Mouse (Mus musculus): Measurements from ENCODE around the gene Dnajc17. TPM values are rescaled to one million over a fixed set of nuclear protein-coding genes. Genes with fewer than 3 reads are reported as not detected.

Dnajc17 gene
- total and polyA plus RNA-seq, 3 experiments = 14.7 to 15.8 TPM; not detected in 1

GRCm38 (mm10) chr2:119136346-119136898, 72.2 kb downstream of the Dnajc17 start (continued):
- TF ChIP-seq BHLHE40 (IDR thresholded peaks at IDR 0.05; ENCODE audit: borderline replicate concordance, low read depth, low read length) (peak; percentile 50; the same call in 1 of the 2 replicates), E2F4 (IDR thresholded peaks at IDR 0.05; ENCODE audit: borderline replicate concordance, low read depth, low read length) (no peak), UBTF (IDR thresholded peaks at IDR 0.05; ENCODE audit: borderline replicate concordance, insufficient read depth, low read depth, low read length) (no peak), GABPA (IDR thresholded peaks at IDR 0.05; ENCODE audit: low read depth, low read length) (no peak), ETS1 (IDR thresholded peaks at IDR 0.05; ENCODE audit: low read depth, low read length) (peak; percentile 79), POLR2AphosphoS2 (IDR thresholded peaks at IDR 0.05; ENCODE audit: low read length) (0 out of 2 replicates have a peak, but pooled peaks have one; percentile 59), CTCF (IDR thresholded peaks at IDR 0.05 in 2 of 3, conservative IDR thresholded peaks at IDR 0.05 in 1 of 3; ENCODE audit: control insufficient read depth in 1 of 3, insufficient read depth in 1 of 3, low read depth in 2 of 3, low read length in 3 of 3, poor library complexity in 1 of 3, severe bottlenecking in 1 of 3) (no peak), KAT2A (conservative IDR thresholded peaks at IDR 0.05; ENCODE audit: low read depth, low read length) (no peak), RAD21 (IDR thresholded peaks at IDR 0.05; ENCODE audit: low read depth, low read length) (no peak), MAZ (IDR thresholded peaks at IDR 0.05; ENCODE audit: low read depth, low read length) (peak; percentile 68; the same call in 1 of the 2 replicates), POLR2AphosphoS5 (IDR thresholded peaks at IDR 0.05; ENCODE audit: borderline replicate concordance, low read depth, low read length) (no peak), GATA1 (IDR thresholded peaks at IDR 0.05; ENCODE audit: low read depth, low read length) (peak; percentile 97), USF2 (IDR thresholded peaks at IDR 0.05; ENCODE audit: borderline replicate concordance in 1 of 2, insufficient read depth in 1 of 2, low read depth in 1 of 2, low read length in 2 of 2) (no peak), ZKSCAN1 (IDR thresholded peaks at IDR 0.05; ENCODE audit: low read depth, low read length) (no peak)

Other genes starting within 250 kb of the Dnajc17 start
- 14.8 and 18.7 TPM in 2 replicates for gene Ccdc32, start 179.4 kb downstream of the Dnajc17 start, total RNA-seq (2012; rRNA removed)
- gene Ccdc32, start 179.4 kb downstream of the Dnajc17 start, polyA plus RNA-seq (2012; ENCODE audit: insufficient read depth in 1 of 2, insufficient read length in 2 of 2, low read depth in 1 of 2, low replicate concordance in 2 of 2, missing spikeins in 1 of 2) = 10 to 100 TPM in 1 of 2 experiments, not detected in 1; 15.0 TPM
- gene Rpusd2, start 174.0 kb downstream of the Dnajc17 start, total RNA-seq (2012; rRNA removed) = 15.2 and 18.6 TPM in 2 replicates
- gene Rpusd2, start 174.0 kb downstream of the Dnajc17 start, polyA plus RNA-seq (2012; ENCODE audit: insufficient read depth in 1 of 2, insufficient read length in 2 of 2, low read depth in 1 of 2, low replicate concordance in 2 of 2, missing spikeins in 1 of 2) = 10 to 100 TPM in 1 of 2 experiments, not detected in 1; 15.5 TPM
- gene Knl1, start 161.7 kb downstream of the Dnajc17 start, total RNA-seq (2012; rRNA removed) = 23.2 and 31.7 TPM in 2 replicates
- gene Knl1, start 161.7 kb downstream of the Dnajc17 start, polyA plus RNA-seq (2012; ENCODE audit: insufficient read depth in 1 of 2, insufficient read length in 2 of 2, low read depth in 1 of 2, low replicate concordance in 2 of 2, missing spikeins in 1 of 2) = 100 to 1,000 TPM in 1 of 2 experiments, 10 to 100 TPM in 1; 18.6 to 160 TPM
- gene Rad51, start 96.0 kb downstream of the Dnajc17 start, total RNA-seq (2012; rRNA removed) = 23.5 and 24.3 TPM in 2 replicates
- 10 to 100 TPM in 1 of 2 experiments, not detected in 1; 51.8 TPM for gene Rad51, start 96.0 kb downstream of the Dnajc17 start, polyA plus RNA-seq (2012; ENCODE audit: insufficient read depth in 1 of 2, insufficient read length in 2 of 2, low read depth in 1 of 2, low replicate concordance in 2 of 2, missing spikeins in 1 of 2)
- 44.7 and 57.4 TPM in 2 replicates for gene Rmdn3, start 51.8 kb downstream of the Dnajc17 start, total RNA-seq (2012; rRNA removed)
- gene Rmdn3, start 51.8 kb downstream of the Dnajc17 start, polyA plus RNA-seq (2012; ENCODE audit: insufficient read depth in 1 of 2, insufficient read length in 2 of 2, low read depth in 1 of 2, low replicate concordance in 2 of 2, missing spikeins in 1 of 2) = 10 to 100 TPM in 1 of 2 experiments, not detected in 1; 52.5 TPM
- gene Gchfr, start 41.0 kb downstream of the Dnajc17 start, total RNA-seq (2012; rRNA removed) = not detected in 2 replicates
- not detected for gene Gchfr, start 41.0 kb downstream of the Dnajc17 start, polyA plus RNA-seq (2012; ENCODE audit: insufficient read depth in 1 of 2, insufficient read length in 2 of 2, low read depth in 1 of 2, low replicate concordance in 2 of 2, missing spikeins in 1 of 2)
- 0.07 TPM in 1 of 2 replicates, not detected in the other for gene Gm14137, start 34.3 kb downstream of the Dnajc17 start, total RNA-seq (2012; rRNA removed)
- gene Gm14137, start 34.3 kb downstream of the Dnajc17 start, polyA plus RNA-seq (2012; ENCODE audit: insufficient read depth in 1 of 2, insufficient read length in 2 of 2, low read depth in 1 of 2, low replicate concordance in 2 of 2, missing spikeins in 1 of 2) = under 1 TPM in 1 of 2 experiments, not detected in 1; 0.71 TPM
- 30.3 and 37.4 TPM in 2 replicates for gene Zfyve19, start 178 bp downstream of the Dnajc17 start, total RNA-seq (2012; rRNA removed)
- gene Zfyve19, start 178 bp downstream of the Dnajc17 start, polyA plus RNA-seq (2012; ENCODE audit: insufficient read depth in 1 of 2, insufficient read length in 2 of 2, low read depth in 1 of 2, low replicate concordance in 2 of 2, missing spikeins in 1 of 2) = 10 to 100 TPM in 1 of 2 experiments, not detected in 1; 52.5 TPM
- gene Ppp1r14d, start 21.1 kb upstream of the Dnajc17 start, total RNA-seq (2012; rRNA removed) = not detected in 2 replicates
- gene Ppp1r14d, start 21.1 kb upstream of the Dnajc17 start, polyA plus RNA-seq (2012; ENCODE audit: insufficient read depth in 1 of 2, insufficient read length in 2 of 2, low read depth in 1 of 2, low replicate concordance in 2 of 2, missing spikeins in 1 of 2) = not detected
- not detected in 2 replicates for gene Spint1, start 28.6 kb upstream of the Dnajc17 start, total RNA-seq (2012; rRNA removed)
- gene Spint1, start 28.6 kb upstream of the Dnajc17 start, polyA plus RNA-seq (2012; ENCODE audit: insufficient read depth in 1 of 2, insufficient read length in 2 of 2, low read depth in 1 of 2, low replicate concordance in 2 of 2, missing spikeins in 1 of 2) = not detected
- not detected in 2 replicates for gene Rhov, start 62.5 kb upstream of the Dnajc17 start, total RNA-seq (2012; rRNA removed)
- not detected for gene Rhov, start 62.5 kb upstream of the Dnajc17 start, polyA plus RNA-seq (2012; ENCODE audit: insufficient read depth in 1 of 2, insufficient read length in 2 of 2, low read depth in 1 of 2, low replicate concordance in 2 of 2, missing spikeins in 1 of 2)
- 24.8 and 28.0 TPM in 2 replicates for gene Vps18, start 79.9 kb upstream of the Dnajc17 start, total RNA-seq (2012; rRNA removed)
- 10 to 100 TPM in 1 of 2 experiments, not detected in 1; 30.4 TPM for gene Vps18, start 79.9 kb upstream of the Dnajc17 start, polyA plus RNA-seq (2012; ENCODE audit: insufficient read depth in 1 of 2, insufficient read length in 2 of 2, low read depth in 1 of 2, low replicate concordance in 2 of 2, missing spikeins in 1 of 2)
- 0.16 TPM in 1 of 2 replicates, not detected in the other for gene Dll4, start 117.0 kb upstream of the Dnajc17 start, total RNA-seq (2012; rRNA removed)
- under 1 TPM in 1 of 2 experiments, not detected in 1; 0.18 TPM for gene Dll4, start 117.0 kb upstream of the Dnajc17 start, polyA plus RNA-seq (2012; ENCODE audit: insufficient read depth in 1 of 2, insufficient read length in 2 of 2, low read depth in 1 of 2, low replicate concordance in 2 of 2, missing spikeins in 1 of 2)
- 3.6 and 33.0 TPM in 2 replicates for gene Chac1, start 142.4 kb upstream of the Dnajc17 start, total RNA-seq (2012; rRNA removed)
- 1 to 10 TPM in 1 of 2 experiments, not detected in 1; 6.4 TPM for gene Chac1, start 142.4 kb upstream of the Dnajc17 start, polyA plus RNA-seq (2012; ENCODE audit: insufficient read depth in 1 of 2, insufficient read length in 2 of 2, low read depth in 1 of 2, low replicate concordance in 2 of 2, missing spikeins in 1 of 2)

Data from MEL (cell line).